In genomic region chr4:120635351-120635750, GRCm38 (mm10) we compare ENCODE assay signal across 14 mouse cellular contexts. TPM values are rescaled to one million over a fixed set of nuclear protein-coding genes. Genes with fewer than 3 reads are reported as not detected.
"Had no signal": no experiment of that assay in that cellular context is flagged by ENCODE, and none has a peak within 500 bp of the region (broad histone marks: within the 10 kb centered on the region; RNA-seq: fewer than 3 reads in every experiment).

No protein-coding gene starts in this region.

- H3K9me3 ChIP-seq: limb, embryonic 12.5 days; lung, embryonic 15.5 days; midbrain, embryonic 12.5 days had no signal

- H3K27ac ChIP-seq: layer of hippocampus, adult 2 months; limb, embryonic 12.5 days; lung, embryonic 15.5 days; midbrain, embryonic 12.5 days had no signal

- H3K4me1 ChIP-seq: limb, embryonic 12.5 days; lung, embryonic 15.5 days had no signal

- H3K4me2 ChIP-seq: limb, embryonic 12.5 days; lung, embryonic 15.5 days; midbrain, embryonic 12.5 days had no signal

- H3K27me3 ChIP-seq: limb, embryonic 12.5 days; lung, embryonic 15.5 days; midbrain, embryonic 12.5 days had no signal

- H3K36me3 ChIP-seq: limb, embryonic 12.5 days; lung, embryonic 15.5 days; midbrain, embryonic 12.5 days had no signal

- H3K9ac ChIP-seq: limb, embryonic 12.5 days; lung, embryonic 15.5 days; midbrain, embryonic 12.5 days had no signal

- H3K4me3 ChIP-seq: layer of hippocampus, adult 2 months; limb, embryonic 12.5 days; lung, embryonic 15.5 days; midbrain, embryonic 12.5 days had no signal

- DNase-seq: kidney, postnatal 10 days; kidney, postnatal 4 days; right cerebral cortex, postnatal 14 days; thymus, postnatal 14 days had no signal

RNA-seq across cellular contexts. Expression of gene Gm8439, which starts 46.8 kb away (rescaled TPM):
- polyA plus RNA-seq: kidney, embryonic 14.5 days; limb, embryonic 12.5 days; liver, adult 2 months; lung, embryonic 15.5 days; midbrain, embryonic 12.5 days; midbrain, postnatal 0 days; neural tube, embryonic 14.5 days; spleen, adult 2 months; stomach, embryonic 16.5 days had no signal
